Mouse (Mus musculus): ENCODE results near the gene Krt27. TPM values are rescaled to one million over a fixed set of nuclear protein-coding genes. Genes with fewer than 3 reads are reported as not detected.
A peak's percentile ranks its signal among the peaks of the same experiment; 100 is the strongest.

Gene Krt27
- not detected in 2 replicates for total RNA-seq (2021)
- long read RNA-seq: 0 reads

- no peak for DNase-seq
Observed at GRCm38 (mm10) chr11:99351004-99351403, at the start of gene Krt27. Gene Krt27 (minus strand): TSS chr11:99351104.

GRCm38 (mm10) chr11:99399956-99400549 lies 49.1 kb upstream of the Krt27 start:
- no peak for DNase-seq

DNA sequence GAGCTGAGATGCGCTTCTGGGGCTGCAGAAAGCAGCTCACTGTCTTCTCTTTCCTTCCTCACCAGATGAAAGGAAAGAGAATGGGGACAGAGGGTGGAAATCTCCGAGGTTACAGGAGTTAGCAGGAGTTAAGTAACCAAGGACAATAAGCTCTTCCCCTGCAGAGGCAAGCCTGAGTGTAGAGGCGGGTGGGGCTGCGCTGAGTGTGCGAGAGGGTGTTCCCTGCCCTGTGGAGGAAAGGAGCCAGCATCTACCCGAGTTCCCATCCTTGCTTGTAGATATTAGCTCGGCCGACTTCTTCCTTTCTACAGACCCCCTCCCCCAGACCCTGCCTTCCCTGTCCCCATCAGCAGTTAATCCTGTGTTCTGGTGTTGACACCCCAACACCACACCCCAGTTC lies 47.9 kb upstream of the Krt27 start:
- no peak for DNase-seq

DNA sequence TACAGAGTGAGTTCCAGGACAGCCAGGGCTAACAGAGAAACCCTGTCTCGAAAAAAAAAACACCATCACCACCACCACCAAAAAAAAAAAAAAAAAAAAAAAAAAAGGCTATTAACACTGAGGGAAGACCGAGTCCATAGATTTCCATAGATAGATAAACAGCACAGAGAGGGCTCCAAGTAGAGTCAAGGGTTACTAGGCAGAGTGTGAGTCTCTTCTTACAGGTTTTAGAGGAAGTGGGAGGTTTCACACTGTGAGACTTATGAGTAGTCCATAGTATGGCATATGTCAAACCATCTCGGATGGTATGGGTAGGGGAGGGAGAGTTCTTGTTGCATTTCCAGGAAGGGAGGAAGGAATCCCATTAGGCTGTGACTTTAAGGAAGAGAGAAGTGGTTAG lies 47.2 kb upstream of the Krt27 start:
- DNase-seq: no peak

DNA sequence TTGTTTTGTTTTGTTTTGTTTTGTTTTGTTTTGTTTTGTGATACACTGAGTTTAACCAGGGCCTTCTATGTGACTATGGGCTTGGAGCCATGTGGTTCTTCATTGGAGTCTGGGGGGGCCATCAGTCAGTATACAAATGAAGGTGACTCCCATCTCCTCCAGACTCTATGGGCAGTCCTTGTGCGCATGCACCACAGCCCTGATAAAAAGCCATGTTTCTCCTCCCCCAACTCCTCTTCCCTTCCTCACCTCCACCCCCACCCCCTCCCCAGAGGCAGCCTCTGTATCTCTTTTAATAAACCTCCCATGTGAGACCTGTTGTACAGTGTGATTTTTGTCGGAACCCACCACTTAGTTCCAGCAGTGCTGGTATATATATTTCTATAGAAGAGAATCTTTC lies 45.8 kb upstream of the Krt27 start:
- no peak for DNase-seq

DNA sequence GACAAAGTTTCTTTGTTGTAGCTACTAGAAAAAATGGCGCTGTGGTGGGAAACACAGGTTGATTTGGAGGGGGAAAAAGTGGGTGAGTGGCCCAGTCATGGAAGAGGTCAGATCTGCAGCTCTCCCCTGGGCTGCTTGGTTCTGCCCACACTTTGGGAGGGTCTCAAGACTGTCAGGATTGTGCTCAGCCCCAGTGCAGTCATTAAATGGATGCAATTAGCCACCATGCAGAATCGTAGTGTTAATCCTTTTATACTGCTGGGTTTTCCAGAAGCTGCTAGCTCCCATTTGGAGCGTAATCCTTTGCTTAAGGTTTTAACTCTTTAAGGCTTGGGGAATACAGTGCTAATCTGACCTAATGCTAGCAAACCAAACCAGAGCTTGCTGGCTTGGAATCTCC lies 45.1 kb upstream of the Krt27 start:
- DNase-seq: no peak

GRCm38 (mm10) chr11:99392492-99392891 lies 41.6 kb upstream of the Krt27 start:
- no peak for DNase-seq

GRCm38 (mm10) chr11:99391375-99391774 lies 40.5 kb upstream of the Krt27 start:
- no peak for DNase-seq

DNA sequence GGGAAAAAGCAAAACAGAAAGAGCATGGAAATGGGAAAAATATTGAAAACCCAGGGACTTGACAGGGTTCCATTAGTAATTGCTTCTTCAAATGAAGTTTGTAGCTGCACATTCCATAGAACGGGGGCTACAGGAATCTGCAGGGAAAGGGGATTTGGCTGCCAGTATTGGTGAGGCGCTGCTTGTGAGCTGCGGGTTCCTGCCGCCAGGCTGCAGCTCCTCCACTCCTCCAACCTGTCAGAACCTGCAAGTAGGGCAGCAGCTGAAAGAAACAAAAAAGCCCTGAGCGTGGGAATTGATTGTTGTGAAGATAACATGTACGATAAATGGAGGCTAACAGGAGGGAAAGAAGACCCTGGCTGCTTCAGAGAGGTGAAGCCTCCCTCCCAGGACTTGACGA lies 40.0 kb upstream of the Krt27 start:
- no peak for DNase-seq

GRCm38 (mm10) chr11:99389264-99389663 lies 38.4 kb upstream of the Krt27 start, which contains the start of gene Krt10:
Gene Krt10 (minus strand): TSS chr11:99389364.
- DNase-seq: no peak

DNA sequence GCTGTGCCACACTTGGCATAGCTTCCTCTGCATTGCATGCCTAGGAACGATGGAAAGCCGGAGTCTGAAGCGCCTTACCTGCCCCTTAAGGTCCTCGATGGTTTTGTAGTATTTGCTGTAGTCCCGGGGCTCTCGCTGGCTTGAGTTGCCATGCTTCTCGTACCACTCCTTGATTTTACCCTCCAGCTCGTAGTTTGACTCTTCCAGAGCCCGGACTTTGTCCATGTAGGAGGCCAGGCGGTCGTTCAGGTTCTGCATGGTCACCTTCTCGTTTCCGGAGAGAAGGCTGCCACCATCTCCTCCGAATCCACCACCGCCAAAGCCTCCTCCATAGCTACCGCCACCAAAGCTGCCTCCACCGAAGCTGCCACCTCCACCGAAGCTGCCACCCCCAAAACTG lies 37.8 kb upstream of the Krt27 start:
- no peak for DNase-seq

DNA sequence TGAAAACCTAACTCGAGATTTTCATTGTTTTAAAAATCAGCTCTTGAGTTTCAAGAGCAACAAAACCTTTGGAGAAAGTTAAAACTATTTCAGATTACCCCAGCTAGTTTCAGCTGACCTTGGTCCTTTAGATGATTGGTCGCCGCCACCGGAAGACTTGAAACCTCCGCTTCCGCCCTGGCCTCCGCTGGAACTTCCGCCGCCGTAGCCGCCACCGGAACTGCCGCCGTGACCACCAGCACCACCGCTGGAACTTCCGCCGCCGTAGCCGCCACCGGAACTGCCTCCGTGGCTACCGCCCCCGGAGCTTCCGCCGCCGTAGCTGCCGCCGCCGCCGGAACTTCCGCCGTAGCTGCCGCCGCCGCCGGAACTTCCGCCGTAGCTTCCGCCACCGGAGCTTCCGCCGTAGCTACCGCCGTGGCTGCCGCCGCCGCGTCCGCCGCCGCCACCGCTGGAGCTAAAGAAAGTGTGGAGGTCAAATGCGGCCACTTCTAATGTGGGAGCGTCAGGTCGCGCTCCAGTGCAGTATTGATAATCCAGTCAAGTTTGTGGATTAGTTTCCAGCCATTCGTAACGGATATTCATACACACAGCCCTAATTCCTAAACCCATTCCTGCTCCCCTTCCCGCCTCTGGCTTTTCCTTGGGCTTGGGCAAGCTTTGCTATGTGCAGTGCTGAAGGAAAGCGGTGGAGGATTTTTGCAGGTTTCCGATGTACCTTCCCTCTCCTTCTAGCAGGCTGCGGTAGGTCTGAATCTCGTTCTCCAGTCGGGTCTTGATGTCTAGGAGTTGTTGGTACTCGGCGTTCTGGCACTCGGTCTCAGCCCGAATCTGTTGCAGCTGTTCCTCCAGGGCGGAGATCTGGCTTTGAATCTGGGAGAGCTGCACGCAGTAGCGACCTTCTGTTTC lies 35.2 kb upstream of the Krt27 start:
- DNase-seq: peak; percentile 91

DNA sequence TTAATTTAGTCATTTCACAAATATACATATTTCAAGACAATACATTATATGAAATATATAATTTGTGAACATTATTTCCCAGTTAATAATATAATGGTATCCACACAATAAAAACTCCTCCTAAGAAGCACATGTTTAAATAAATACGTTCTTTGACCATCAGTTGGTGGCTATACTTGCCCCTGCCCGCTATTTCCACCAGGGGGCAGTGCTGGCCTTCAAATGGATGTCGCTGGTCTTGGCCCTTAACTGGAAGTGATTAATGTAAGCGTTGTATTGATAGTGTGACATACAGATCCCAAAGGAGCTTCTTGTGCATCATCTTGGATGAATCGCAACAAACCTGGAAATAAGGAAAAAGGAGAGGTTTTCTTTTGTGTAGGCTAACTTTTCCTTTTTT lies 28.7 kb upstream of the Krt27 start:
- DNase-seq: peak; percentile 76

DNA sequence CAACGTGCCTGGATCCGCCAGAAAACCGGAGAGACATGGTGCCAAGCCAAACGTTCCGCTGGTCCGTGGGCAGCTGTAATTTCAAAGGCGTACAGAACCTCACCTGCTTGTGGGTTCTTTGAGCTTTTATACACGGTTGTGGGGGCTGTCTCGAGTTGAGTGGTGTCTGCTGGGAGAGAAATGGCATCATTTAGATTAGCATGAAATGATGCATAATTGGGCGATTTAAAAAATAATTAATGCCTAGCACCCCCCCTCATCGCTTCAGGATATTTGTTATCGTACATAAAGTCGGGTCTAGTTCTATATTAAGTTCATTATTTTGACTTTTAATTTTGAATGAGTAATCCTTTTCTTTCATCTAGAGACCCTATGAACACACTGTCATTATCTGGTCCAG lies 23.9 kb upstream of the Krt27 start, which contains the start of gene Krt28:
Gene Krt28 (minus strand): TSS at position 101 of the 400 bp plus-strand sequence.
- DNase-seq: no peak

- no peak for DNase-seq
Observed at GRCm38 (mm10) chr11:99369853-99370451, 19.0 kb upstream of the Krt27 start.

DNA sequence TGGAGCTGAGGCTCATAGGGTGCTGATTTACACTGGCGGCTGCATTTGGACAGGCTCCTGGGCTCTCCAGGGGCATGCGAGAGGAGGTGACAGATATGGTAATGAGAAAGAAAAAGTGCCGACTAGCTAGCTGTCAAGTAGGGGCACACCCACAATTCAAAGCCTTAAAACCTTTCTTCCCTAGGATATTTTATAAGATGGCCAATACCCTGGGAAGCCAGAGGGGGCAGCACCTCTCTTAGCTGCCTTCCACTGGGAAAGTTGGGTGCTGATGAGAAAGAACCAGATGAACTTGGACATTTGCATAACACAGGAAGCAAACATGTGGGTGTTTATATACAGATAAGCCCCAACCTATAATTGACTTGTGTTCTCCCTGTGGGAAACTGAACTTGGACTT lies 18.3 kb upstream of the Krt27 start:
- no peak for DNase-seq

DNA sequence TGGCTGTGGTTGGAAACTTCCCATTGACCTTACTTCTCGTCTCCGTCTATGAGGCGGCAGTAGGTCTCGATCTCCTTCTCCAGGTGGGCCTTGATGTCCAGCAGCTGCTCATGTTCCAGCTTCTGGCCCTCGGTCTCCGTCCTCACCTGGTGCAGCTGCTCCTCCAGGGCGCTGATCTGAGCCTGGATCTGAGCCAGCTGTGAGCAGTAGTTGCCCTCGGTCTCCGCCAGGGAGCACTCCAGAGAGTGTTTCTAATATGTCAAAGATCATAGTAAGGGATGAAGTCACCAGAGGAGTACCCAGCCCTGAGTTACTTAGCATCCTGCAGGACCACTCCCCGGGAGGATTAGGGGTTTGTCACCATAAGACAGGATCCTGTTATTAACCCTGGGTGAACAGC lies 15.9 kb upstream of the Krt27 start:
- DNase-seq: peak; percentile 18

- peak; percentile 13 for DNase-seq
Observed at GRCm38 (mm10) chr11:99364412-99364811, 13.5 kb upstream of the Krt27 start.

- DNase-seq: no peak
Observed at GRCm38 (mm10) chr11:99361423-99361822, 10.5 kb upstream of the Krt27 start.

DNA sequence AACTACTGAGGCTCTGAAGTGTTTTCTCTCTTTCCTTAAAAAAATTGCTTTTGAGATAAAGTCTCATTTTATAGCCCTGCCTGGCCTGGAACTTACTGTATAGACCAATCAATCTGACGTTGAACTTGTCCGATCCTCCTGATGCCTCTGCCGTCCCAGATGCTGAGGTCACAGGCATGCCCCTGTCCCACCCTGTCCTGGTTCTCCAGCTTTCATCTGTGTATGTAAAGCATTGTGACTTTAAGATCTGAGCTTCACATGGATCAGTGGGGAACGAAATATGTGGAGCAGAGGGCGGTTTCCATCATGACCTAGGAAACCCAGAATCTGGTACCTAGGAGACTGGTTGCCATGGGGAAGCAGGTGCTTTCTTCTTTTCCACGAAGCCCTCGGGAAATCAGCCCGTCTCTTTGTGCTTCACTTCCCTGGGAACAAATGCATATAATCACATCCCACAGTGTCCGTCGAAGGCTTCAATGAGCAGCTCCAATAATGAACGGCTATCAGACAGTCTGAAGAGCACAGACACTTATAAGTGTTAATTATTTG lies 11.5 kb downstream of the Krt27 start:
- DNase-seq: no peak

DNA sequence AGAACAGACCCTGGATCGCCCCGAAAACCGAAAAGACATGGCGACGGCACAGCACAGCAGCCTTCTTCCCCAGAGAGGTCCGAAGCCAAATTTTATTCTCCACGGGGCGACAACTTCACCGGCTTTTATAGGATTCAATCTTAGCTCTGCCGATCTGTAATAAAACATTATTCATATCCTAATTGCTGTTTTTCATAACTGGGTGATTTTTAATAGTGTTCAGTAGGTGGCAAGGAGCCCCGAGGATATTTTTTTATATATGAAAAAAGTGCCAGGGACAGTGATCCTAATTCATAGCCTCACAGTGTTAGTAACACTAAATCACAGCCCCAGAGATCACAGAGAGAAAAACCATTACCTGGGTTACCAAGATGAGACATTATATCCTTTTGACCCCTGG lies 13.0 kb downstream of the Krt27 start, which contains the start of gene Krt26:
Gene Krt26 (minus strand): TSS at position 101 of the 400 bp plus-strand sequence.
- DNase-seq: no peak

DNA sequence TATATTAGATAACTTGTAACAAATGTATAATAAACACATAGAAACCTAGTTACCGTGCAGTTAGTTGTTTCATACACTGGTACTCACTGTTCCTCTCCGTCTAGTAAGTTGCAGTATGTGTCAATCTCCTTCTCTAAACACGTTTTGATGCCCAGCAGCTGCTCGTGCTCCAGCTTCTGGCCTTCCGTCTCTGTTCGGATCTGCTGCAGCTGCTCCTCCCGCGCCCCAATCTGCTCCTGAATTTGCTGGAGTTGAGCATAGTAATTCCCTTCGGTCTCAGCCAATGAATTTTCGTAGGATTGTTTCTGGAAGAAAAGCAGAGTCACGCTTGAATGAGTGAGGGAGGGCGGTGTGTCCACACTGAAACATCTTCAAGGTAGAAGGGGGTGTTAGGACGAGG lies 17.5 kb downstream of the Krt27 start:
- DNase-seq: no peak

- DNase-seq: no peak
Observed at GRCm38 (mm10) chr11:99329655-99330054, 21.2 kb downstream of the Krt27 start.

Data from adrenal gland, postnatal 25 days (tissue).